Mouse (Mus musculus): ENCODE data around the gene Cr1l.

GRCm38 (mm10) chr1:195113621-195114020 lies 17.8 kb downstream of the Cr1l start:
- TF ChIP-seq POLR2A (IDR thresholded peaks at IDR 0.05; ENCODE audit: insufficient read depth, low read length) = no peak
- no peak for TF ChIP-seq CTCF (IDR thresholded peaks at IDR 0.05; ENCODE audit: low read depth, low read length)
